Mouse (Mus musculus) spleen, adult 2 months (tissue): ENCODE results near the gene Pias4.

ENCODE experiments used
- CTCF ChIP-seq: fragments of 200-500 bp; IDR thresholded peaks from 2 replicates; pipeline ENCODE4 v1.5.1; 2011; ENCODE audit warnings: mild to moderate bottlenecking, inconsistent platforms; ENCODE audit not compliant: insufficient read depth, insufficient read length, insufficient replicate concordance; ENCODE audit errors: extremely low read depth
- POLR2A ChIP-seq: fragments of 200-500 bp; IDR thresholded peaks from 2 replicates; pipeline ENCODE4 v1.6.1; 2011; ENCODE audit warnings: low read depth, low read length, inconsistent platforms

DNA sequence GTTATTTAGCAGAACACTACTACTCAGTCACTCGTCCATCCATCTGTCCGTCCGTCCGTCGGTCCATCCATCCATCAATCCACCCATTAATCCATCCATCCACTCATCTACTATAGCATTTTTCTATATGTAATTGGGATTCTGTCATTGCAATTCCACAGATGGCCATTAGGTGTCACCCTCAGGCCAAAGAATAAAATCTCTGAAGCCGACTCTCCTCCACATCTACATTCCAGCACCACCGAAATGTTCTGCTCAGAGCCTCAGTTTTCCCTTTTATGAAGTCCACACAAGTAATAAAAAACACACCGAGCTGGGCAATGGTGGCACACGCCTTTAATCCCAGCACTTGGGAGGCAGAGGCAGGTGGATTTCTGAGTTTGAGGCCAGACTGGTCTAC lies 30.5 kb upstream of the Pias4 start:
- no peak for TF ChIP-seq POLR2A
- peak; percentile 50; the same call in 1 of the 2 replicates for TF ChIP-seq CTCF
